Mouse (Mus musculus) lung, adult 2 months (tissue): ENCODE results near the gene Rwdd4a.

Experiments used
- CTCF ChIP-seq: fragments of 200-500 bp; IDR thresholded peaks from 2 replicates; pipeline ENCODE4 v1.5.1; 2011; ENCODE audit warnings: mild to moderate bottlenecking, low read length, control low read depth; ENCODE audit not compliant: insufficient read depth
- POLR2A ChIP-seq: fragments of 200-500 bp; IDR thresholded peaks from 2 replicates; pipeline ENCODE4 v1.6.1; 2011; ENCODE audit warnings: low read depth, mild to moderate bottlenecking, control low read depth, low read length, borderline replicate concordance; ENCODE audit errors: extremely low read depth

- TF ChIP-seq CTCF (no peak), POLR2A (no peak)
Observed at GRCm38 (mm10) chr8:47501994-47502393, 31.5 kb upstream of the Rwdd4a start.
